Mouse (Mus musculus) heart, postnatal 0 days (tissue): ENCODE results near the gene Timm50.

Source experiments
- CTCF ChIP-seq: IDR thresholded peaks from 2 replicates; pipeline ENCODE4 v1.5.1; 2016; ENCODE audit warnings: antibody characterized with exemption, control low read depth, low read depth
- EP300 ChIP-seq: IDR thresholded peaks from 2 replicates; pipeline ENCODE4 v1.6.1; 2016; ENCODE audit warnings: antibody characterized with exemption, low read depth

GRCm38 (mm10) chr7:28268576-28268975 lies 43.3 kb downstream of the Timm50 start:
- TF ChIP-seq CTCF (no peak), EP300 (no peak)
